Mouse (Mus musculus) midbrain, embryonic 11.5 days (tissue): ENCODE measurements around the gene Ddx17. TPM values are rescaled to one million over a fixed set of nuclear protein-coding genes. Genes with fewer than 3 reads are reported as not detected.

Experiments
- ATAC-seq: fragments of 200-750 bp; cut with Nextera tagmentation; 2 replicates; pipeline ENCODE4 v1.8.0; 2017; ENCODE audit warnings: moderate TSS enrichment, moderate library complexity; ENCODE audit not compliant: low FRiP score
- DNase-seq: peaks from one replicate; pipeline ENCODE4 v3.0.0; 2015; ENCODE audit warnings: low spot score; ENCODE audit errors: missing footprints
- H3K27ac ChIP-seq: fragments of 300-500 bp; sonication (generic); 2 replicates; pipeline ENCODE4 v1.5.1; 2014; ENCODE audit warnings: low read depth, low read length
- H3K27me3 ChIP-seq: fragments of 300-500 bp; sonication (generic); 2 replicates; pipeline ENCODE4 v1.6.1; 2014; ENCODE audit warnings: mild to moderate bottlenecking, low read length, moderate library complexity, mixed read lengths; ENCODE audit not compliant: control insufficient read depth, insufficient read depth
- H3K36me3 ChIP-seq: fragments of 300-500 bp; sonication (generic); 2 replicates; pipeline ENCODE4 v1.6.1; 2014; ENCODE audit warnings: mild to moderate bottlenecking, low read length, moderate library complexity, mixed read lengths; ENCODE audit not compliant: control insufficient read depth, insufficient read depth
- H3K4me1 ChIP-seq: fragments of 300-500 bp; sonication (generic); 2 replicates; pipeline ENCODE4 v1.6.1; 2014; ENCODE audit warnings: low read length; ENCODE audit not compliant: control insufficient read depth, insufficient read depth
- H3K4me2 ChIP-seq: fragments of 300-500 bp; sonication (generic); 2 replicates; pipeline ENCODE4 v1.6.1; 2014; ENCODE audit warnings: mild to moderate bottlenecking, moderate library complexity
- H3K4me3 ChIP-seq: fragments of 300-500 bp; sonication (generic); 2 replicates; pipeline ENCODE4 v1.5.1; 2014; ENCODE audit warnings: low read depth, low read length
- H3K9ac ChIP-seq: fragments of 300-500 bp; sonication (generic); 2 replicates; pipeline ENCODE4 v1.6.1; 2014; ENCODE audit warnings: low read length
- H3K9me3 ChIP-seq: fragments of 300-500 bp; sonication (generic); 2 replicates; pipeline ENCODE4 v1.6.1; 2016; ENCODE audit warnings: low read length; ENCODE audit not compliant: control insufficient read depth
- WGBS: fragments of 180-500 bp; shearing (Covaris S2); extraction: QIAGEN DNeasy Blood & Tissue Kit; methylation state at CpG from one replicate; pipeline ENCODE4 v1.1.7; 2014; 5-methylcytosine and 5-hydroxymethylcytosine counted together
- microRNA-seq: library from miRNA; unstranded; fragments of <30 nt; microRNA quantifications from one replicate; pipeline ENCODE4, GENCODE M21; 2017
- polyA plus RNA-seq: library from polyadenylated mRNA; unstranded; fragments of >200 nt; fragmentation: Nextera tagmentation; extraction: Ambion mirVana; gene quantifications from 2 replicates; pipeline ENCODE4 v1.2.1, GENCODE M21; 2014

Gene Ddx17
- polyA plus RNA-seq, 1 experiment from 2014 or later, result 81.9 TPM

DNA sequence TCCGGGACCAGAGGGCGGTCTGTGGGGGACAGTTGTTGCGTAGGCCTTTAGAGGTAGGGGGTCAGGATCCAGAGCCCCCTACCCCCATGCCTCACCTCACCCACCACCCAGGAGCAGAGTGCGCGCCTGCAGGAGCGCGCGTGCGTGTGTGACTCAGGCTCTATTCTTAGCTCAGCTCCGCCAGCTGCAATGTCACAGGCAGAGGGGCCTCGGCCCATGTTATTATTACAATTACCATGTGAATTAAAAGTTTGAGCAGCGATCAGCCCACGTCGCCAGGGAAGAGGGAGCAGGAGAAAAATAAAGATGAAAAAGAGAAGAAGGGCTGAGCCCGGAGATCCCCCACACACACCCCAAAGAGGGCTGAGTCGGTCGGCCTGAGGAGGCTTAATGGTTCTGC, 46.4 kb downstream of the Ddx17 start:
- H3K9ac ChIP-seq, result no peak overlapping the region
- H3K27ac ChIP-seq, result no peak overlapping the region
- ATAC-seq (no peak), DNase-seq (no peak)
- H3K9me3 ChIP-seq, result no peaks in the 10 kb centered on the region
- H3K4me3 ChIP-seq, result no peak overlapping the region
- WGBS, result 75% methylated on average over 17 of the region's 17 CpGs
- peaks cover 3% of the 10 kb centered on the region for H3K4me1 ChIP-seq
- peaks cover 34% of the 10 kb centered on the region for H3K27me3 ChIP-seq
- no peak overlapping the region for H3K4me2 ChIP-seq
- H3K36me3 ChIP-seq, result no peaks in the 10 kb centered on the region

DNA sequence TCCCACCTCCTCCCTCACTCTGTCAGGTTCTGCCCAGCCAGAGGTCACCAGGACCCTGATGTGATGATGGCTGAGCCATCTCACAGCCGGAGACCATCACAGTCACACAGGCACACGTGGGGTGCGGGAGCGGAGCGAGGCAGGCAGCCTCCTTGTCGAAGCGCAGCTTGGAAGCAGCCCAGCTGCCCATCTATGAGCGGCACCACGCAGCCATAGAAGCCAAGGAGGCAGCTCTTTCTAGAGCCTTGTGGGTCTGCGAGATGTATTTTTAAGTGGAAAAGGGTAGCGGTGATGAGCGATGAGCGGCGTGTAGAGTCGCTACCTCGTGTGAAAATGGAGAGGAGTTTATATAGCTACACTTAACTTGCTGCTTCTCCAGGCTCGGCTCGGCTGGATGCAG, 53.0 kb downstream of the Ddx17 start:
- no peak overlapping the region for H3K4me2 ChIP-seq
- H3K36me3 ChIP-seq, result no peaks in the 10 kb centered on the region
- H3K4me1 ChIP-seq, result no peaks in the 10 kb centered on the region
- H3K27me3 ChIP-seq, result no peaks in the 10 kb centered on the region
- no peak overlapping the region for H3K27ac ChIP-seq
- ATAC-seq (no peak), DNase-seq (no peak)
- WGBS, result 59% methylated on average over 18 of the region's 18 CpGs
- no peak overlapping the region for H3K9ac ChIP-seq
- no peak overlapping the region for H3K4me3 ChIP-seq
- H3K9me3 ChIP-seq, result no peaks in the 10 kb centered on the region

- H3K4me2 ChIP-seq, result no peak overlapping the region
- no peak for DNase-seq
- 83% methylated on average over 11 of the region's 11 CpGs for WGBS
- H3K4me3 ChIP-seq, result no peak overlapping the region
- H3K36me3 ChIP-seq, result no peaks in the 10 kb centered on the region
- H3K27me3 ChIP-seq, result no peaks in the 10 kb centered on the region
- no peaks in the 10 kb centered on the region for H3K4me1 ChIP-seq
- ATAC-seq, result no peak
- H3K27ac ChIP-seq, result no peak overlapping the region
- H3K9ac ChIP-seq, result no peak overlapping the region
- H3K9me3 ChIP-seq, result no peaks in the 10 kb centered on the region
These were observed 57.1 kb downstream of the Ddx17 start for GRCm38 (mm10) chr15:79489463-79489862.

- ATAC-seq, result no peak
- H3K4me3 ChIP-seq, result no peak overlapping the region
- 15% methylated on average over 15 of the region's 15 CpGs for WGBS
- no peaks in the 10 kb centered on the region for H3K36me3 ChIP-seq
- H3K4me1 ChIP-seq, result no peaks in the 10 kb centered on the region
- H3K27ac ChIP-seq, result no peak overlapping the region
- no peak overlapping the region for H3K9ac ChIP-seq
- DNase-seq, result no peak
- no peaks in the 10 kb centered on the region for H3K27me3 ChIP-seq
- no peaks in the 10 kb centered on the region for H3K9me3 ChIP-seq
- H3K4me2 ChIP-seq, result no peak overlapping the region
These were observed 65.3 kb downstream of the Ddx17 start for GRCm38 (mm10) chr15:79481181-79481688.

Small RNAs within 50 kb of the gene (microRNA-seq; reads per million reads assigned to microRNA genes)
- gene Gm27903, result not detected

Other genes starting within 250 kb of the Ddx17 start
- 18.4 and 20.6 TPM in 2 replicates for gene Pla2g6, start 218.4 kb downstream of the Ddx17 start, polyA plus RNA-seq
- gene Maff, start 200.1 kb downstream of the Ddx17 start, polyA plus RNA-seq, result 1.0 and 2.3 TPM in 2 replicates
- gene Tmem184b, start 143.2 kb downstream of the Ddx17 start, polyA plus RNA-seq, result 25.5 and 33.8 TPM in 2 replicates
- gene Csnk1e, start 91.2 kb downstream of the Ddx17 start, polyA plus RNA-seq, result 175 and 182 TPM in 2 replicates
- gene Kcnj4, start 41.5 kb downstream of the Ddx17 start, polyA plus RNA-seq, result not detected in 2 replicates
- 14.9 and 16.4 TPM in 2 replicates for gene Kdelr3, start 30.3 kb downstream of the Ddx17 start, polyA plus RNA-seq
- 0.94 and 1.1 TPM in 2 replicates for gene Dmc1, start 58.4 kb upstream of the Ddx17 start, polyA plus RNA-seq
- gene Fam227a, start 112.2 kb upstream of the Ddx17 start, polyA plus RNA-seq, result 2.2 and 3.7 TPM in 2 replicates
- gene Cby1, start 112.5 kb upstream of the Ddx17 start, polyA plus RNA-seq, result 85.1 and 87.4 TPM in 2 replicates
- gene Tomm22, start 124.1 kb upstream of the Ddx17 start, polyA plus RNA-seq, result 327 and 349 TPM in 2 replicates
- 12.9 and 14.0 TPM in 2 replicates for gene Josd1, start 141.2 kb upstream of the Ddx17 start, polyA plus RNA-seq
- gene Gtpbp1, start 144.1 kb upstream of the Ddx17 start, polyA plus RNA-seq, result 31.9 and 37.5 TPM in 2 replicates
- gene Sun2, start 195.8 kb upstream of the Ddx17 start, polyA plus RNA-seq, result 3.0 and 4.2 TPM in 2 replicates
- gene Dnal4, start 231.1 kb upstream of the Ddx17 start, polyA plus RNA-seq, result 62.9 and 72.1 TPM in 2 replicates